Mouse (Mus musculus): ENCODE results near the gene Eif6. TPM values are rescaled to one million over a fixed set of nuclear protein-coding genes. Genes with fewer than 3 reads are reported as not detected.
A peak's percentile ranks its signal among the peaks of the same experiment; 100 is the strongest.
"Not testable (repeated sequence)": the region's sequence is repeated elsewhere in the genome, so short reads cannot be mapped to it uniquely, and the experiment has no call there.

The Eif6 gene
- 85.8 and 109 TPM in 2 replicates for polyA plus RNA-seq (2012; rRNA removed)

- no peak for DNase-seq (ENCODE audit: low read depth)
These were observed at the start of gene Eif6 for GRCm38 (mm10) chr2:155826630-155827424. Gene Eif6 (minus strand): TSS chr2:155826925.

DNA sequence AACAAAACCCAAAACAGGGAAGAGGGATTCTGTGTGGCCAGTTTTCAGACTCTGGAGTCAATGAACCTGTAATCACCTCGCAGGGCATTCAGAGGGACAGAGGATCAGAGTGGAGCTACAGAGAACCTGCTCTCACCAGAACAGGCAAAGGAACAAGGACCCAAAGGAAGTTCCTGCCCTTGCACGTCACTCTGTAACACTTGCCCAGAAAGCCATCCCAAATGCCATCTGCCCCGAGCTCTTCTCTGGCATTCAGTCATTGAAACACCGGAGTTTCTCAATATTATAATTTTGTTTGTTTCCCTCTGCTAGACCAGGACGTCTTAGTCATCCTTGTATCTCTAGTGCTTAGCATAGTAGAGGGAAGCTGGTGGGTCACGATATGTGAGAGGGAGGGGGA lies 46.9 kb upstream of the Eif6 start:
- no peak for DNase-seq (ENCODE audit: low read depth)

DNA sequence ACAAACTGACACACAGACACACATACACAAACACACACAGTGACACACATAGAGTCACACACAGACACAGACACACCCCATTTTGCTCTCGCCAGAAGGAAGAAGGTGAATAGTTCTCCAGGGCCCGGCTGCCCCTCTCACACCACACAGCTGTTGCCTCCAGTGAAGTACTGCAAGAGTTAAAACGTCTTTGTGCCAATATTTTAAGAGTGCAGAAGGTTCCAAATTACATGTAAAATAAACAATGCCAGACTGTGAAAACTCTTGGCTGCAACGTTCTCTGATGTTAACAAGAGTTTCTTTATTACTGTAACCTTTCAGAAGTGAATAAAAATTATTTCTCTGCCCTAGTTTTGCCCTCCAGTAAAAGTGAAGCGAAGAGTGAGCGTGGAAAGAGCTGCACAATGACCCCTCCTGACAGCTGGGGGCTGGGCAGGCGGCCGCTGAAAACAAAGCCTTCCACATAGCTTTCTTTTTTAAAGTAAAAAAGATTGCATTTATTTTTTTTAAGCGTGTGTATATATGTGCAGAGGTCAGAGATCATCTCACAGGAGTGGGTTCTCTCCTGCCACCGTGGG lies 46.3 kb upstream of the Eif6 start:
- no peak for DNase-seq (ENCODE audit: low read depth)

GRCm38 (mm10) chr2:155872486-155872885 lies 45.8 kb upstream of the Eif6 start:
- DNase-seq (ENCODE audit: low read depth): no peak

GRCm38 (mm10) chr2:155869772-155870171 lies 43.0 kb upstream of the Eif6 start:
- DNase-seq (ENCODE audit: low read depth): peak; percentile 89

DNA sequence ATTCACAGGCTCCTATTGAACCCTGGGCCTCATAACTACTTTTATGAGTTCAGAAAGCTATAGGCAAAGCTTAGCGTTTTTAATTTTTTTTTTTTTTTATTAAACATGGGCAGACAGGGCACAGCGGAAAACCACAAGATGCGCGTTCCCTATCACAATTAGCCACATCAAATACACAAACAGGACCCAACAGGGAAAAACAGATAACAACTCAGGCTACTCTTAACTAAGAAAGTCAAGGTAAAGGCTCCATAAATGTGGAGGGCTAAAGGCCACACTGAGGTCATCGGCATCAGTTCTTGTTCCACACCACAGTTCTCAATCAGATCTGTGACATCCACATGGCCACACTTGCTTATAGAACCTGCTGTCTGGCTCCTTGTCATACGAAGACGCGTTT lies 41.6 kb upstream of the Eif6 start:
- DNase-seq (ENCODE audit: low read depth): no peak

DNA sequence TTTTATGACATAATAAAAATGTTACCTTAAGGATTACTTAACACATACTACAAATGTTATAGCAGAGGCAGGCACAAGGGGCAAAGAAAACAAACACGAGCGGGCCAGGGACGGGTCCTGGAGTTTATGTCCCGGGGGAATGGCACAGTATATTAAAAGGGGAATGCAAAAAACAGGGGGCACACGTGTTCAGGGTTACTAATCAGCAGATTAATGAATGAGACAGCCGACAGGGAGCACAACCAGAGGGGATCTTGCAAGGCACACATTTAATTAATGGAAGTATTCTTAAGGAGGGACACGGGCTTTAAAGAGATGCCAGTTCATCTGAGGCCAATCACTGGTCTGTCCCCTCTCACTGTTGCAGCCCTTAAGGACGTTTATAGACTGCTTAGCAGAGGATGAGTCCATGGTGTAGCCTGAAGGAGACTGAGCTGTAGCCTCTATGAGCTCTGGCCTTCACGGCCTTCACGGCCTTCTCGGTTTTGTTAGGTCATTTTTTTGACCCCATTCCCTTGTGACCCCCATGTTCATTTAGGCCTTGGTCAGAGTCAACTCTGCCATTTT lies 36.7 kb upstream of the Eif6 start:
- no peak for DNase-seq (ENCODE audit: low read depth)

DNA sequence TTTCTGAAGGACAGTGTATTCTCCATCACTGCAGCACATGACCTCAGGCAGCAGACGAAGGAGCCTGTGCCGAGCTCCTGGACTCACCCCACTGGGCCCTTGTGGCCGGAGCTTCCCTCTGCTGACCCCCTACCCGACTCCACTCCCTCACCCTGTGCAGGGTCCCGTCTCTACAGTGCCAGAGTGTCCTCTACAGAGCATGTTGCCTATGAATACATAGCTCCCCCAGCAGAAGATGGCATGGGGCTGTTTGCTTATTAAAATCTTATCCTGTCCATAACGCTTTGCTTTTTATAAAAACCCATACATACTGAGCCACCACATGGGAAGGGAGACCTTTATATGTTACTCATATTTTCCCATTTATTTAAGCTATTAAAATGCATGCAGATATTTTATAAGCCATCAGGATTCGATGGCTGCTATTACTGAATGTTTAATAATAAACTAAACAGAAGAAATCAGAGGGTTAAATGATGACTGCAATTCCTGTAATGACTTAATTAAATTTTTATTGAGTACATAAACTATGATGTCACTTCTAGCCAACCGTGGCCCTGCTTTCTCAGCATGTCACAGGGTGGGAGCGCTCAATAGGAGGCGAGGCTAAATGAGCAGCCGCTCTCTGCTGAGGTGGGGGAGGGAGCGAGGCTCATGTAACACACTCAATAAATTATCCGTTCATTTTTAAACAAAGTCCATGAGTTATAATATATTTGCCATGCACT lies 36.0 kb upstream of the Eif6 start:
- no peak for DNase-seq (ENCODE audit: low read depth)

GRCm38 (mm10) chr2:155861581-155861980 lies 34.9 kb upstream of the Eif6 start:
- DNase-seq (ENCODE audit: low read depth): no peak

DNA sequence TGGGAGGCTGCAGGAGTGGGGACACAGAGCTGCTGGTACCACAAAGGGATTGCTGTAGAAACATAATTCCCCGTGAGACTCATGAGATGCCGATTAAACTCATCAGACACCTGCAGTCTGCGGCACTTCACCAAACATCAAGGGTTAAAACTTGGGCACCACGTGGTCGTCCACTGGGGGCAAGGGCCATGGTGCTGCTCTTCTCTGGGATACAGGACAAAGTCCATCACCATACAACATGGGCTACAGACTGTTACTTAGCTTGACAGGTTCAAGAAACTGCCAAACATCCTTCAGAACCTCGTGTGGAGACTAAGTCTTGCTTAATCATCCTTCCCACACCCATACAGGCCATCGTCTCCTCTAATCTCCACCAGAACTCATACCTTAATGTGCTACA lies 33.4 kb upstream of the Eif6 start:
- DNase-seq (ENCODE audit: low read depth): no peak

- DNase-seq (ENCODE audit: low read depth): no peak
These were observed 25.8 kb upstream of the Eif6 start for GRCm38 (mm10) chr2:155852536-155852935.

DNA sequence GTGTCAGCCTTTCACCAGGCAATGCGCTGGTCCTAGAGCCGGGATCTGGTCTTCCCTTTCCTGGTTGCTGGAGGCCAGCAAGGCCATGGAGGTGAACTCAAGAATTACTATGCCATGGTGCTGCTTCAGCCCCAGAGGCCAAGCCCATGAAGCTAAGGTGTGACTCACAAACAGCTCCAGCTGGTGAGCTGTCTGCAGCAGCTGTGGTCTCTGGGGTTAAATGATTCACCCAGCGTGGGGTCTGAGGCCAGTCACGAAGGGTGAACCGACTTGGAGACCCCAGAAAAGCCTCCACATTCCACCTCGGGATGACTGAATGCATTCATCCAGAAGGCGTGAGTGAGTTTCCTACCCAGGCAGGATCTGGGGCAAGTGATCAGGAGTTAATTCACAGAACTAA lies 23.4 kb upstream of the Eif6 start:
- no peak for DNase-seq (ENCODE audit: low read depth)

GRCm38 (mm10) chr2:155849464-155849863 lies 22.7 kb upstream of the Eif6 start:
- DNase-seq (ENCODE audit: low read depth): no peak

- no peak for DNase-seq (ENCODE audit: low read depth)
These were observed 21.6 kb upstream of the Eif6 start for GRCm38 (mm10) chr2:155848291-155848690.

DNA sequence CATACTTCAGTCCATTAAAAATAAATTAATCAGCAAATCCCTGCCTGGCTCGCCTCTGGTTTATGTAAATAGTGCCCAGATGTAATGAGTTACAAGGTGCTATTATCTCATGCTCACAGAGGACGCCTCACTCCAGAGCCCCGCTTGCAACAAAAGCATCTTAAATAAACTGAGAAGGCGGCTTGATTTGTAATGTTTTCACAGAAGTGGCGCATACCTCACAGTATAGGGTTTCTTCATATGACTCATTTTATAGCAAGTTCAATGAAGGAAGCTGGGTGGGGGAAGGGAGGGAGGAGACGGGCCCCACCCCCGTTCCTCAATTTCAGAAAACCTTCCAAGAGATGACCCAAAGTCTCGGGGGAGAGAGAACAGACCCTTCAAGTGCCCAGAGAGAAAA lies 20.2 kb upstream of the Eif6 start:
- no peak for DNase-seq (ENCODE audit: low read depth)

DNA sequence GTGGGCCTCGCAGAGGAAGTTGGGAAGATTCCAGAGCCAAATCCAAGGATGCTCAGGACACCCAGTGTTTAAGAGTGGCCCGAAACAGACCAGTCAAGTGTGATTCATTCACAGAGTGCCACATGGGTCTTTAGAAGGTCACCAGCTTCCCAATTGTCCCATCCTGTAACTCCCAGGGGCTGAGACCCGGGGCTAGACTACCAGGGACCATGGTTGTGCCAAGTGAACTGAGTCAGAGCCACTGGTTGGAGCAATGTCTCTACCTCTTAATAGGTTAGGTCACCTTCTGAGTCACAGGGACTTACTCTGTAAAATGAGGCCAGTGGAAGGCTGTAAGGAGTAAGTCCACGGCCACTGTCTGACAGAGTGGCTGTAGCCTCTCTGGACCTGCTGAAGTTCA lies 12.2 kb upstream of the Eif6 start:
- DNase-seq (ENCODE audit: low read depth): no peak

GRCm38 (mm10) chr2:155837961-155838360 lies 11.2 kb upstream of the Eif6 start:
- DNase-seq (ENCODE audit: low read depth): no peak

DNA sequence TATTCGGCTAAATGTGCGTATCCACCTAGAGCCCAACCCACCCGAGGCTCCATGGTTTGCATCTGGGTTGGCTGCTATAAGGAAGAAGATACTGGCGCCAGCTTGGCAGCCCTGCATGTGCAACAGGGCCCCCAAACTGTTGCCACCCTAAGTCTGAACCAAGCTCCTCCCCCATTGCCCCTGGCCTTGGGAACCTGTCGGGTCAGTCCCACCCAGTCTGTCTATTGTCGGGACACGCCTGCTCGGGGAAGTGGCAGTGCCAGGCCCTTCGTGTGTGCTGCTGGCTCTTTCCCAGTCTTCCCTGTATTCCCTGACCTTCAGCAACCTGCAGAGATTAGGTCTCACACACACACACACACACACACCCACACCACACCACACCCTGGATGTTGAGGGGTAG lies 8.0 kb upstream of the Eif6 start, which contains the start of gene Fam83c:
Fam83c (minus strand) TSS at position 123 of the 400 bp plus-strand sequence.
- DNase-seq (ENCODE audit: low read depth): no peak

- DNase-seq (ENCODE audit: low read depth): not testable (repeated sequence)
These were observed 5.4 kb upstream of the Eif6 start for GRCm38 (mm10) chr2:155832087-155832486.

- no peak for DNase-seq (ENCODE audit: low read depth)
These were observed 4.6 kb upstream of the Eif6 start for GRCm38 (mm10) chr2:155831302-155831701.

DNA sequence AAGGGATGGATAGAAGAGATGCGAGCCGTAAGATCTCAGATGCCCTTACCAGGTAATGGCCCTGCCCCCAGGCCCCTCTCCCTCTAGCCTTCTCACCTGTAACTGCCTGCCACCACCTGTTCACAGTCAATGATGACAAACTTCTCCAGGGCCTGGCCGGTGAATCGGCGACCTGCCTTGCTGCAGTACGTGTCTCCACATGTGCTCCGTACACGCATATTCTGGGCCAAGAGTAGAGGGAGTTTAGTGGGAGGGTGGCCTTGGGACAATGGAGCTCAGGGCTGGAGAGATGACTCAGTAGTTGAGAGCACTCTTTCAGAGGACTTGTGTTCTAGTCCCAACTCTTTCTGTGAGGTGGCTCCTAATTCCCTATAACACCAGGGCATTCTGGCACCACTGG lies 4.1 kb upstream of the Eif6 start:
- DNase-seq (ENCODE audit: low read depth): no peak

- no peak for DNase-seq (ENCODE audit: low read depth)
These were observed 658 bp downstream of the Eif6 start for GRCm38 (mm10) chr2:155825904-155826629.
